Mouse (Mus musculus) adipocyte (in vitro differentiated cells): ENCODE results near the gene Insig1.

Experiments used
- DNase-seq: peaks from one replicate; pipeline ENCODE4 v3.0.0-alpha.2; 2016; ENCODE audit warnings: low spot score

The Insig1 gene

GRCm38 (mm10) chr5:28122491-28123454, 51.6 kb downstream of the Insig1 start:
- no peak for DNase-seq

GRCm38 (mm10) chr5:28123455-28123825, 52.3 kb downstream of the Insig1 start:
- DNase-seq = no peak

- no peak for DNase-seq
Observed at GRCm38 (mm10) chr5:28124321-28125230, 53.4 kb downstream of the Insig1 start.
